Mouse (Mus musculus): ENCODE measurements at regions not wholly inside any gene's neighbourhood (a gene's known extent, or its start where the extent isn't known, plus 50 kb on each side); places are given as distances from the start of the nearest gene placed in this dataset.

DNA sequence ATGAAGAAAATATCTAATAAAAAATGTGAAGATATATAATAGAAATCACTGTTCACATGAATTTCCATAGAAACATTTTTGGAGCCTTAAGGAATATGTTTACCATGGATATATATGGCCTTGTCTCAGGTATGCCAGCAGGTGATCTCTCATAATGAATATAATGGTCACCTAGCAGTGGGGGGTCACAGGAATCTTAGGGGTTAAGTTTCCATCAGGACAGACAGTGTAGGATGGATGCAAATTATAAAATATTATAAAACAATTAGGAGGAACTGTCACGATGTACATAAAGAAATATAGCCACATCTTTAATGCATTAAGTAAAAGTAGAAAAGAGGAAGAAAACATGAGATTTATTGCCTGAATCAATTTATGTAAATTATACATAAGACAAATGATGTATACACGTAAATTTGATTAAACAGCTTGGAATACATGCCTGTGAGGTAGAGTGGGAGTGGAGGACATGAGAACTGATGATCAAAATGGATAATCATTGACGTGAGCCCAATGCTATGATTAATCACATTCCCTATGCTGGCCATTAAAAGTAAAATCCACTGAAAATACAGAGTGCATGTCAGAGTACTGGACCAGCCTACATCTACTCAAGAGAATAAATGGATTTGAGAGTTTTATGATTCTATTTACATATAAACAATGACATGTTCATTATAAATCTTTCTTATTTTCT lies 693.0 kb upstream of the Gpc5 start:
- no peak for DNase-seq (ENCODE audit: low spot score)

DNA sequence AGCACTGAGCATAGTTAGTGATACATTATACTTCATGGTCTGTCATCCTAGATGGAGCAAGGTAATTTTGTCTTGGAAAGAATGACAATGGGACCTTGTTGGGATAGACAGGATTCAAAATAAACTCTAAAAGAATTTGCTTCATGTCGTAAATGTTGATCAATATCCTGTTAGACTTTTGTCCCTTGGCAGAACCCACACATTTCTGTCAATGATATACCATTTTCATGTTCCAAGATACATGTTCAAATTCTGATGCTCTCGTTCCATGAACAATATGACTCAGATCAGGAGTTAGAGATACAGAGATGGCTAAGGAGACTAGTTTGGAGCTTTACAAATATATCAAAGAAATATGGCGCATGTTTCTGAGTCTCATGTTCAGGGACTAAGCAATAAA lies 673.2 kb upstream of the Gpc5 start:
- DNase-seq (ENCODE audit: low spot score), result no peak

DNA sequence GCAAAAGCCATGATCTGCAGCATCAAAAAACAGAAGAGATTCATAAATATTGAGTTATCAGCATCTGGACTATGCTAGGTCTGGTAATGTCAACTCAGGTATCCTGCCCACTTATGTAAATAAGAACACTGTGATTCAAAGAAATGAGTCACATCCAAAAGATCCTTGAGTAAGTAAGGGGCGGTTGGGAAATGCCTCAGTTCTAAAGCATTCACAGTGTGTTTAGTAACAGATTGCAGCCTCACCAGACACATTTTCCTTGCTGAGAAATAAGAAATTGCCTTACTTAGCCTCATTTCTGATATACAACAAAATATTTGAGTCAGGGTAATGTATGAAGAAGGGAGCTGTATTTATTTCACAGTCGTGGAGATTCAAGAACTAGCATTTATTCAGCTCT lies 666.5 kb upstream of the Gpc5 start:
- DNase-seq (ENCODE audit: low spot score), result no peak

All from adipocyte (in vitro differentiated cells).